Mouse (Mus musculus) liver, embryonic 16.5 days (tissue): ENCODE measurements around the gene Rptn. TPM values are rescaled to one million over a fixed set of nuclear protein-coding genes. Genes with fewer than 3 reads are reported as not detected.

Experiments
- ATAC-seq: fragments of 200-750 bp; cut with Nextera tagmentation; 2 replicates; pipeline ENCODE4 v1.8.0; 2017; ENCODE audit warnings: low read depth, mild to moderate bottlenecking, moderate number of reproducible peaks, moderate library complexity
- H3K27ac ChIP-seq: fragments of 300-500 bp; sonication (generic); 2 replicates; pipeline ENCODE4 v1.5.1; 2014; ENCODE audit warnings: mild to moderate bottlenecking, low read length
- H3K27me3 ChIP-seq: fragments of 300-500 bp; sonication (generic); 2 replicates; pipeline ENCODE4 v1.6.1; 2014; ENCODE audit warnings: low read depth, low read length, mixed read lengths; ENCODE audit not compliant: control insufficient read depth, insufficient read depth
- H3K36me3 ChIP-seq: fragments of 300-500 bp; sonication (generic); 2 replicates; pipeline ENCODE4 v1.6.1; 2014; ENCODE audit warnings: mild to moderate bottlenecking; ENCODE audit not compliant: control insufficient read depth, insufficient read depth
- H3K4me1 ChIP-seq: fragments of 300-500 bp; sonication (generic); 2 replicates; pipeline ENCODE4 v1.6.1; 2014; ENCODE audit warnings: low read depth, low read length, mixed read lengths; ENCODE audit not compliant: control insufficient read depth
- H3K4me2 ChIP-seq: fragments of 300-500 bp; sonication (generic); 2 replicates; pipeline ENCODE4 v1.6.1; 2014; ENCODE audit warnings: low read depth, low read length, mixed read lengths
- H3K4me3 ChIP-seq: fragments of 300-500 bp; sonication (generic); 2 replicates; pipeline ENCODE4 v1.5.1; 2014; ENCODE audit warnings: low read depth, mild to moderate bottlenecking, low read length
- H3K9ac ChIP-seq: fragments of 300-500 bp; sonication (generic); 2 replicates; pipeline ENCODE4 v1.6.1; 2014; ENCODE audit warnings: low read depth, low read length
- H3K9me3 ChIP-seq: fragments of 300-500 bp; sonication (generic); replicated peaks from 2 replicates; pipeline ENCODE4 v1.6.1; 2016; ENCODE audit warnings: low read length; ENCODE audit not compliant: control insufficient read depth
- whole genome bisulfite sequencing: fragments of 180-500 bp; shearing (Covaris S2); extraction: QIAGEN DNeasy Blood & Tissue Kit; methylation state at CpG from one replicate; pipeline ENCODE4 v1.1.7; 2014; ENCODE audit not compliant: insufficient replicate concordance; 5-methylcytosine and 5-hydroxymethylcytosine counted together
- polyA plus RNA-seq: library from polyadenylated mRNA; unstranded; fragments of >200 nt; fragmentation: Nextera tagmentation; extraction: Ambion mirVana; gene quantifications from 2 replicates; pipeline ENCODE4 v1.2.1, GENCODE M21; 2015

Gene Rptn
- polyA plus RNA-seq, result not detected in 2 replicates

DNA sequence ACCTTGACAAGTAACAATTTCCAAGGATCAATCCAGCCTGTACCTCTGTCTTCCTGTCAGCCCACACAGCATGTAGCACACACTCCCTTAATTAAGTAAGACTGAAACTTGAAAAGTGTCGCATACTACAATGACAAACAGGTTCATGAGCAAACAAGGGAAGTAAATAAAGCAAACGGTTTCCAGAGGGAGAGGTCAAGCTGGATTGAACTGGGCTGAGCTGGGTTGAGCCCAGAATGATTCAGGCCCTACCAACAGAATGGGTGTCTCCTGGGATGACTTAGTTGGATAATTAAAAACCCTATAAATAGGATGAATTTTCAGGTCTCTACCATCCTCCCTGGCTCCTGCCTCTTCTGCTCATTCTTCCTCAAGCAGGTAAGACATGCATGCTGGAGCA is at the start of gene Rptn:
Gene Rptn, plus strand, starts transcription at position 334 of the 400 bp plus-strand sequence.
- 46% methylated on average over 2 of the region's 2 CpGs for WGBS
- no peak within 1 kb of the TSS for H3K9ac ChIP-seq
- ATAC-seq, result no peak
- no peak within 1 kb of the TSS for H3K4me3 ChIP-seq
- no peak within 1 kb of the TSS for H3K27ac ChIP-seq
- H3K36me3 ChIP-seq, result no peaks in the 10 kb centered on the region
- no peaks in the 10 kb centered on the region for H3K4me1 ChIP-seq
- H3K4me2 ChIP-seq, result no peak within 1 kb of the TSS
- H3K27me3 ChIP-seq, result no peaks in the 10 kb centered on the region
- H3K9me3 ChIP-seq, result no peaks in the 10 kb centered on the region

DNA sequence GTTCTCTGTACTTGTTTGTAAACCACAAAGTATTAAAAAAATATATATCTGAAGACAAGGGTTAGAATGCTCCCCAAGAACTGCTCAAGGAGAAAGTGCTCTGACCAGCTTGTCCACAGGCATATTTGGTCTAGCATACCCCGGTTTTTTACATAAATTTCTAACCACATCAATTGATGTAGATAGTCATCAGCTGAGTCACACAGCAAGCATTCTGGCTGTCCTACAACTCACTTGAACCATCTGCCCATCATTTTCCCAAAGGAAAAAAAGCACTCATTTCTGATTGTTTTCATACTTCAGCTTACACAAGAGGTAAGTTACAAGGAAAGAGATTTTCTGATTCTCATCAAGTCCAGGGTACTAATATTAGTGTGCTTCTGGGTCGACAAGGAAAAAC is 46.6 kb upstream of the Rptn start:
- no peaks in the 10 kb centered on the region for H3K9me3 ChIP-seq
- no peak overlapping the region for H3K27ac ChIP-seq
- H3K36me3 ChIP-seq, result no peaks in the 10 kb centered on the region
- WGBS, result 36% methylated on average over 2 of the region's 2 CpGs
- H3K4me2 ChIP-seq, result no peak overlapping the region
- no peaks in the 10 kb centered on the region for H3K4me1 ChIP-seq
- no peak overlapping the region for H3K4me3 ChIP-seq
- ATAC-seq, result no peak
- H3K9ac ChIP-seq, result no peak overlapping the region
- no peaks in the 10 kb centered on the region for H3K27me3 ChIP-seq

DNA sequence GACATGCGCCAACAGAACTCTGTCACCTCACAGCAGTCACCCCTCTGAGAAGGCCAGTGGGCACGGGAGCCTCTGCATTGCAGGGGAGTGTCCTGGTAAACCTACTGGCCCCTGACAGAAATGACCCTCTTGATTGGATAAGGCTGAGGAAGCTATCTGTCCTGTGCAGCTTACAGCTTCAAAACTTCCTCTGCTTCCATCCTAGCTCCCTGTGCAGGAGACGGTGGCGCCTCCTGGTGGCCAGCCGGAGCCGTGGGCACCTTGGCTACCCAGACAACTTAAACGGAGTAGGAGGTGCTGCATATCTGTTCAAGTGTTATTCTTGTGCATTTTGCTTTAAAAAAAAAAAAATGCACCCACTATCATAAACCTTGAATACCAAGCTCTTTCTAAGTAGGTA is 33.5 kb upstream of the Rptn start:
- Histone ChIP-seq H3K27ac (no peak overlapping the region), H3K27me3 (no peaks in the 10 kb centered on the region), H3K36me3 (no peaks in the 10 kb centered on the region), H3K9ac (no peak overlapping the region), H3K4me1 (no peaks in the 10 kb centered on the region), H3K4me2 (no peak overlapping the region), H3K9me3 (no peaks in the 10 kb centered on the region), H3K4me3 (no peak overlapping the region)
- no peak for ATAC-seq
- WGBS, result 19% methylated on average over 7 of the region's 7 CpGs

DNA sequence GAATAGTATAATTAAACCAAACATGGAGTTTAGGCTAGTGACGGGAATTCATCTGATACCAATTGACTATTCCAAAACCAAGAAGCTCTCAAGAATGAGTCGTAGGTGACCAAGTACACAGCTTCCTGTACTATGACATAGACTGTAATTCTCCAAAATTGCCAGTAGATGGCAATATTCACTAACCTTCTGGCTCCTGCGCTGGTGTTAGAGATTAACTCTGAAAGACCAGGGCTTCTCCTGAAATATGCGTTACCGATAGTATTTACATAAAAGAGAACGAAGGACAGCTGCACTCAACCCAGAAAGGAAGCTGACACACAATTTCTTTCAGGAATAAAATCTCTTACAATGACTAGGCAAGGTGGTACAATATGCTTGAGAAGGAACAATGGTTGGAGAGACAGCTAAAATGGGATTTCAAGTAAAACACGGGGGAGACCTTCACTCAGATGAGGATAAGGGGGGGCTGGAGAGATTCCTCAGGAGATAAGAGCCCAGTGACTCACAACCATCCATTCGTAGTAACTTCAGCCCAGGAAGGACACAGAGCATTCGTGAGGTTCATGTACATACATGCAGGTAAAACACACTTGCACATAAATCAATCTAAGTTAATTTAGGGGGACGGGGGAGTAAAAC is 31.4 kb upstream of the Rptn start:
- H3K4me2 ChIP-seq, result no peak overlapping the region
- WGBS, result 10% methylated on average over 10 of the region's 10 CpGs
- ATAC-seq, result 0 out of 2 replicates have a peak, but pooled peaks have one; percentile 30

DNA sequence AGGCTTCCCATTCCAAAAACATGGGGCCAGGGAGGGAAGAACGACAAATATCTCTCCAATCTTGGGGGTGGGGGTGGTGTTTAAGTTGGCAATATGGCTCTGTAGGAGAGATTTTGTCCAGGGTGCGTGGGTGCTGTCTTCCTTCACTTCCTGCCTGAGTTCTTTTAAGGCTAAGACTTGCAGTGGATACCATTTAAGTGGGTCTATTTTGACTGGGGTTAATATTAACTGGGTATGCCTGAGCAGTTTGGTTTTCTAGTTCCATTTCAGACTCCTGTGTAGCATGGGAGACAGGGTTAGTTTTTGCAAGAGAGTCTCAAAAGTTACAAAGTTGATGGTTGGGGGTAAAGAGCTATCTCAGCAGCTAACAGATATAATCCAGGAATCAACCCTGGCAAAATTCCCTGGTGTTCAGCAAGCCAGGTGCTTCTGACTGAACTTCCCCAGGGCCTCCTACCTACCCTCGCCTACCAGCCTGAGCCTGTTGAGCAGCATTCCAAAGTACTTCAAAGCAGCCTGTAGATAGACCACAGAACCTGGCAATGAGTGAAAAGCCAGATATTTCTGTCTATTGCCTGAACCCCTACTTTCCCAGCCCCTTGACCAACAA is 26.4 kb upstream of the Rptn start:
- Histone ChIP-seq H3K36me3 (no peaks in the 10 kb centered on the region), H3K9me3 (no peaks in the 10 kb centered on the region), H3K4me3 (no peak overlapping the region), H3K4me2 (no peak overlapping the region), H3K4me1 (no peaks in the 10 kb centered on the region; the same call in none of the 2 replicates), H3K27me3 (no peaks in the 10 kb centered on the region), H3K9ac (no peak overlapping the region), H3K27ac (peak overlapping the region; percentile 37; the same call in 1 of the 2 replicates)
- ATAC-seq, result peak; percentile 45; the same call in 1 of the 2 replicates
- WGBS, result 29% methylated on average over 3 of the region's 3 CpGs

More for the DNA sequence above, 31.4 kb upstream of the Rptn start:
- Histone ChIP-seq H3K9ac (no peak overlapping the region), H3K9me3 (no peaks in the 10 kb centered on the region), H3K4me3 (no peak overlapping the region), H3K27ac (no peak overlapping the region), H3K36me3 (no peaks in the 10 kb centered on the region), H3K27me3 (no peaks in the 10 kb centered on the region), H3K4me1 (no peaks in the 10 kb centered on the region)

DNA sequence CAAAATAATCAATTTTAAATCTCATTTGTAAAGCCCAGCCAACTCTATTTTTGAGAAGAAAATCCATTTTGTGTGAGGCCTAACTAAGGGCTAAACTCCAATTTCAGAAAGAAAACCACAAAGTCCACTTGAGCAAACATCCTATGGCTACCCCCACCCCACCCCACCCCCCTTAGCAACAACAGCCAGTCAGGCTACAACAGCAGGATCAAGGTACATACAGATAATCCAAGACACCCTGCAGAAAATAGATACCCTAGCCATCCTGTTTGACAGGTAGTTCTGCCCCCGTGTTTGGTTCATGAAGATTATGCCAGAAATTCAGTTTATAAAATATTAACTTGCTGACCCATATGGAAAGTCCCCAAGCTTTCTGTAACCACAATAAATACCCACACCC is 25.3 kb upstream of the Rptn start:
- 11% methylated on average over 1 of the region's 1 CpGs for WGBS
- Histone ChIP-seq H3K9me3 (no peaks in the 10 kb centered on the region), H3K4me1 (no peaks in the 10 kb centered on the region; the same call in none of the 2 replicates), H3K27ac (no peak overlapping the region), H3K4me3 (no peak overlapping the region), H3K4me2 (no peak overlapping the region), H3K27me3 (no peaks in the 10 kb centered on the region), H3K36me3 (no peaks in the 10 kb centered on the region), H3K9ac (no peak overlapping the region)
- peak; percentile 35; the same call in 1 of the 2 replicates for ATAC-seq

DNA sequence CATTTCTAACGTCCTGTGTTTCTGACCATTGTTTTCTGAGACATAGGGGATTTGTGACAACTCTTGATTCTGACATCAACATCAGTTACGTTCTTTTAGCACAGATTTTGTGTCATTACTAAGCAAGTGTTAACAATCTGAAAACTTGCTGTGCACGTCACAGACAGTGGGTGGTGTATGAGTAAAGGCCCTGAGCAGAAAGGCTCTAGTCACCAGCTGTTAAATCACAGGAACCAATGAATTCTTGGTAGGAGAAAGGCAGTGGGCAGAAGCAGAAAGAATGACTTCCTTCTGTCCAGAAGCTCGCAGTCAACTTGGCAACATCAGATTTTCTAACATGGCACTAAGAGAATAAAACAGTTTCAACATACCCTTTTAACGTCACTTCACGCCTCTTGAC is 20.1 kb upstream of the Rptn start:
- ATAC-seq, result no peak
- H3K9ac ChIP-seq, result no peak overlapping the region

DNA sequence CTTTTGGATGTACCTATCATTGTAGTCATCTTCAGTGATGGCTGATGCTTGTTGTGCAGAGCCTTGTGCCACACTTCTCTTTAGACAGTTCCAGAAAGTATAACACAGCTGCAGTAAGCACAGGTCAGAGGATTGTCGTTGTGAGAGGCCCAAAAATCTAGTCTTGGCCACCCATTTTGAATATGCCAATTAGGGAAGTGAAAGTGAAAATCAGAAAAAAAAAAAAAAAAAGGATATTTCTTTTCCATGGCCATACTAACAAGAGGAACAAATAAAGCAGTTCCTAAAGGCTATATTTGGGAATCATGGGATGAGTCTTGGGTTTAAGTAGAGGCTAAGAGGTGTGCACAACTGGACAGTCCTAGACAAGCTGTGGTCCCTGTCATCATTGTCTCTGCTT is 18.3 kb upstream of the Rptn start:
- no peak overlapping the region for H3K4me2 ChIP-seq
- no peak overlapping the region for H3K4me3 ChIP-seq
- 31% methylated on average over 1 of the region's 1 CpGs for WGBS
- H3K9me3 ChIP-seq, result no peaks in the 10 kb centered on the region
- no peak overlapping the region for H3K9ac ChIP-seq
- H3K27ac ChIP-seq, result no peak overlapping the region
- H3K27me3 ChIP-seq, result no peaks in the 10 kb centered on the region
- no peaks in the 10 kb centered on the region for H3K36me3 ChIP-seq
- no peak for ATAC-seq
- no peaks in the 10 kb centered on the region for H3K4me1 ChIP-seq

More for the DNA sequence above, 20.1 kb upstream of the Rptn start:
- Histone ChIP-seq H3K4me3 (no peak overlapping the region), H3K27me3 (no peaks in the 10 kb centered on the region), H3K4me2 (no peak overlapping the region), H3K9me3 (no peaks in the 10 kb centered on the region), H3K36me3 (no peaks in the 10 kb centered on the region), H3K27ac (no peak overlapping the region), H3K4me1 (no peaks in the 10 kb centered on the region)
- 57% methylated on average over 6 of the region's 6 CpGs for WGBS

DNA sequence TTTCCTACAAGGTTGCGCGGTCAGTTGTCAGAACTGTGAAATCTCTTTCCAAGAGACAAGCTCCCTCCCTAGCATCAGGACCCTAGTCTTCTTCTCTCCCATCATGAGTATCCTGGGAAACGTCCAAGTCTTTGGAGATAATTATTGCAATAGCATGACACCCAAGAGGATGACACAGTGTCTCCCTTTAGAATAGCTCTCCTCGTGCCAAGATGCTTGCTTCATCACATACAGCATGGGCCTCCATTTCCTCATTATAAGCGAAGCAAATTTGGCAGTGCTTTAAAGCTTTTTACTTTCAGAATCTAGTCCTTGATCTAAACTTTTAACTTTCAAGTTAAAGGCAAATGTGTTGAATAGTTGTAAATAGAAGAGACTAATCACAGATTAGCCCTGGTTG is 17.9 kb upstream of the Rptn start:
- 66% methylated on average over 5 of the region's 5 CpGs for WGBS
- ATAC-seq, result no peak
- H3K4me1 ChIP-seq, result no peaks in the 10 kb centered on the region

More for the DNA sequence above, 17.9 kb upstream of the Rptn start:
- Histone ChIP-seq H3K4me3 (no peak overlapping the region), H3K27me3 (no peaks in the 10 kb centered on the region), H3K27ac (no peak overlapping the region), H3K9ac (no peak overlapping the region), H3K36me3 (no peaks in the 10 kb centered on the region), H3K4me2 (no peak overlapping the region), H3K9me3 (no peaks in the 10 kb centered on the region)
